ENCODE assay signal across 8 mouse cellular contexts in the genomic region with DNA sequence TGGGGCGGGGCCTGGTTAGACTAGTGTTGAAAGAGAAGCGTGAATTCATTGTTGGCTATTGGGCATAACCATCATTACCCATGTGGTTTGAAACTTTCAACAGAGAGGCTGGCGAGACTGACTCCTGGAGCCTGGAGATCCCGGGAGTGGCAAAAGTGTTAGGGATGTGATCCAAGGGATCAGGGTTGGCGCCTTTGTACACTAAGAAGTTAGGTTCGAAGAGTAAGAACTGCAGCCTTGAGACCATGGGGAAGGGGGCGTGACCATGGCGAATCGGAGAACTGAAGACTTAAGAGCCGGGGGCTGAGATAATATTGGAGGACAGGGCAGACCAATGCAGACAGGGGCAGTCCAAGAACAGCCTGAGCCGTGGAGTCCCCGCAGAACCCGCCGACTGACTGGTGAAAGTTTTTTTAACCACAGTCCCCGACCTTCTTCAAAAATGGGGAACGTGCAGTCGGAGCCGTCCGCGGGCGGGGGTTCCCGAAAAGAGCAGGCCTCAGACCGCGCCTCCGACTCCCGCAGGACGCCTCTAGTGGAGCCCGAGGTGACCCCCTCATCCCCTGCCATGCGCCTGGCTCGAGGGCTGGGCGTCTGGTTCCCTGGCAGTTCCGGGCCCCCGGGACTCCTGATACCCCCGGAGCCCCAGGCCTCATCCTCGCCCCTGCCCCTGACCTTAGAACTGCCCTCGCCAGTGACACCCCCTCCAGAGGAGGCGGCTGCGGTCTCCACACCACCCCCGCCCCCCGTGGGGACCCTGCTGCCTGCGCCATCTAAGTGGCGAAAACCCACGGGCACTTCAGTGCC. TPM values are rescaled to one million over a fixed set of nuclear protein-coding genes. Genes with fewer than 3 reads are reported as not detected.
DNase-seq lines count a peak whose midpoint lies in the region; ATAC-seq lines count a peak whose summit lies in the region.

No protein-coding gene starts in this region.

- 1% methylated on average over 43 of the region's 43 CpGs for WGBS in kidney, embryonic 15.5 days
- 1% methylated on average over 43 of the region's 43 CpGs for WGBS in forebrain, embryonic 16.5 days
- under 1% methylated on average over 43 of the region's 43 CpGs for WGBS in midbrain, embryonic 11.5 days

- peak overlapping the region; percentile 92 for H3K4me2 ChIP-seq in kidney, embryonic 15.5 days
- H3K4me2 ChIP-seq in forebrain, embryonic 16.5 days (ENCODE audit: low read length), result peak overlapping the region; percentile 84
- H3K4me2 ChIP-seq in midbrain, embryonic 11.5 days, result peak overlapping the region; percentile 83

- H3K27me3 ChIP-seq in kidney, embryonic 15.5 days, result peaks cover 43% of the 10 kb centered on the region
- H3K27me3 ChIP-seq in forebrain, embryonic 16.5 days (replicated peaks; ENCODE audit: control insufficient read depth, insufficient read depth, low read length), result peaks cover 34% of the 10 kb centered on the region
- peaks cover 34% of the 10 kb centered on the region for H3K27me3 ChIP-seq in midbrain, embryonic 11.5 days (ENCODE audit: control insufficient read depth, insufficient read depth, low read length)

- H3K9ac ChIP-seq in kidney, embryonic 15.5 days, result peak overlapping the region; percentile 49
- no peak overlapping the region; the same call in 1 of the 2 replicates for H3K9ac ChIP-seq in forebrain, embryonic 16.5 days (replicated peaks; ENCODE audit: low read depth, low read length)
- H3K9ac ChIP-seq in midbrain, embryonic 11.5 days (ENCODE audit: low read length), result peak overlapping the region; percentile 52

- ATAC-seq in kidney, embryonic 15.5 days (replicated peaks; ENCODE audit: low FRiP score), result peak; percentile 5
- ATAC-seq in forebrain, embryonic 16.5 days, result no peak
- ATAC-seq in midbrain, embryonic 11.5 days (ENCODE audit: low FRiP score), result 0 out of 2 replicates have a peak, but pooled peaks have one; percentile 17

- no peak for DNase-seq in kidney, adult 8-10 months
- peak; percentile 51 for DNase-seq in adrenal gland, postnatal 14 days
- peak; percentile 58 for DNase-seq in kidney, postnatal 10 days
- DNase-seq in midbrain, embryonic 11.5 days (ENCODE audit: low spot score, missing footprints), result peak; percentile 92
- no peak for DNase-seq in frontal cortex, adult 2 months (ENCODE audit: extremely low spot score in 1 of 2, low spot score in 1 of 2)
- DNase-seq in ovary, postnatal 14 days (ENCODE audit: low spot score), result no peak

- peak overlapping the region; percentile 93; the same call in 1 of the 2 replicates for H3K27ac ChIP-seq in kidney, embryonic 15.5 days
- H3K27ac ChIP-seq in forebrain, embryonic 16.5 days (ENCODE audit: low read length), result no peak overlapping the region
- no peak overlapping the region for H3K27ac ChIP-seq in midbrain, embryonic 11.5 days (ENCODE audit: low read depth, low read length)

- peaks cover 35% of the 10 kb centered on the region for H3K36me3 ChIP-seq in kidney, embryonic 15.5 days
- H3K36me3 ChIP-seq in forebrain, embryonic 16.5 days (ENCODE audit: control insufficient read depth, insufficient read depth), result peaks cover 22% of the 10 kb centered on the region
- peaks cover 19% of the 10 kb centered on the region for H3K36me3 ChIP-seq in midbrain, embryonic 11.5 days (ENCODE audit: control insufficient read depth, insufficient read depth, low read length)

- H3K4me1 ChIP-seq in kidney, embryonic 15.5 days, result peaks cover 51% of the 10 kb centered on the region
- H3K4me1 ChIP-seq in forebrain, embryonic 16.5 days (replicated peaks; ENCODE audit: control insufficient read depth, insufficient read depth, low read length), result peaks cover 37% of the 10 kb centered on the region
- peaks cover 39% of the 10 kb centered on the region for H3K4me1 ChIP-seq in midbrain, embryonic 11.5 days (ENCODE audit: control insufficient read depth, insufficient read depth, low read length)

- H3K4me3 ChIP-seq in kidney, embryonic 15.5 days (replicated peaks), result peak overlapping the region; percentile 76
- H3K4me3 ChIP-seq in forebrain, embryonic 16.5 days (replicated peaks; ENCODE audit: low read length), result peak overlapping the region; percentile 83
- peak overlapping the region; percentile 55 for H3K4me3 ChIP-seq in midbrain, embryonic 11.5 days (ENCODE audit: low read depth, low read length)

- no peaks in the 10 kb centered on the region for H3K9me3 ChIP-seq in kidney, embryonic 15.5 days (replicated peaks)
- no peaks in the 10 kb centered on the region for H3K9me3 ChIP-seq in forebrain, embryonic 16.5 days (ENCODE audit: control insufficient read depth, low read length)
- no peaks in the 10 kb centered on the region for H3K9me3 ChIP-seq in midbrain, embryonic 11.5 days (ENCODE audit: control insufficient read depth, low read length)

RNA-seq across cellular contexts. Expression of gene Spred3, which starts 0.7 kb away (rescaled TPM):
- 3.4 and 4.0 TPM in 2 replicates for polyA plus RNA-seq in kidney, embryonic 15.5 days (2015; fragmentation: Nextera tagmentation; extraction: Ambion mirVana)
- total RNA-seq in adrenal gland, postnatal 14 days (2021), result 6.6 and 6.9 TPM in 2 replicates
- polyA plus RNA-seq in forebrain, embryonic 16.5 days (2015; fragmentation: Nextera tagmentation; extraction: Ambion mirVana), result 6.0 and 7.5 TPM in 2 replicates
- 4.9 and 5.1 TPM in 2 replicates for polyA plus RNA-seq in midbrain, embryonic 11.5 days (2014; fragmentation: Nextera tagmentation; extraction: Ambion mirVana)
- 35.5 and 38.0 TPM in 2 replicates for polyA plus RNA-seq in frontal cortex, adult 2 months (2012; rRNA removed)

RNA-seq across cellular contexts. Expression of gene Ggn, which starts 0.9 kb away (rescaled TPM):
- polyA plus RNA-seq in kidney, embryonic 15.5 days (2015; fragmentation: Nextera tagmentation; extraction: Ambion mirVana), result 0.72 and 1.00 TPM in 2 replicates
- 1.1 and 1.2 TPM in 2 replicates for total RNA-seq in adrenal gland, postnatal 14 days (2021)
- polyA plus RNA-seq in forebrain, embryonic 16.5 days (2015; fragmentation: Nextera tagmentation; extraction: Ambion mirVana), result 0.51 and 0.75 TPM in 2 replicates
- 0.60 and 0.63 TPM in 2 replicates for polyA plus RNA-seq in midbrain, embryonic 11.5 days (2014; fragmentation: Nextera tagmentation; extraction: Ambion mirVana)
- 0.65 and 0.78 TPM in 2 replicates for polyA plus RNA-seq in frontal cortex, adult 2 months (2012; rRNA removed)

RNA-seq across cellular contexts. Expression of gene Psmd8, which starts 9.5 kb away (rescaled TPM):
- 263 and 266 TPM in 2 replicates for polyA plus RNA-seq in kidney, embryonic 15.5 days (2015; fragmentation: Nextera tagmentation; extraction: Ambion mirVana)
- 212 and 215 TPM in 2 replicates for total RNA-seq in adrenal gland, postnatal 14 days (2021)
- 267 and 277 TPM in 2 replicates for polyA plus RNA-seq in forebrain, embryonic 16.5 days (2015; fragmentation: Nextera tagmentation; extraction: Ambion mirVana)
- 322 and 332 TPM in 2 replicates for polyA plus RNA-seq in midbrain, embryonic 11.5 days (2014; fragmentation: Nextera tagmentation; extraction: Ambion mirVana)
- polyA plus RNA-seq in frontal cortex, adult 2 months (2012; rRNA removed), result 197 and 217 TPM in 2 replicates

RNA-seq across cellular contexts. Expression of gene Fam98c, which starts 14.9 kb away (rescaled TPM):
- polyA plus RNA-seq in kidney, embryonic 15.5 days (2015; fragmentation: Nextera tagmentation; extraction: Ambion mirVana), result 19.4 and 21.4 TPM in 2 replicates
- 8.0 and 15.8 TPM in 2 replicates for total RNA-seq in adrenal gland, postnatal 14 days (2021)
- polyA plus RNA-seq in forebrain, embryonic 16.5 days (2015; fragmentation: Nextera tagmentation; extraction: Ambion mirVana), result 19.8 and 21.9 TPM in 2 replicates
- 13.6 and 14.8 TPM in 2 replicates for polyA plus RNA-seq in midbrain, embryonic 11.5 days (2014; fragmentation: Nextera tagmentation; extraction: Ambion mirVana)
- 56.8 and 65.5 TPM in 2 replicates for polyA plus RNA-seq in frontal cortex, adult 2 months (2012; rRNA removed)

RNA-seq across cellular contexts. Expression of gene Rasgrp4, which starts 36.3 kb away (rescaled TPM):
- polyA plus RNA-seq in kidney, embryonic 15.5 days (2015; fragmentation: Nextera tagmentation; extraction: Ambion mirVana), result 0.48 and 1.2 TPM in 2 replicates
- total RNA-seq in adrenal gland, postnatal 14 days (2021), result 1.8 and 2.2 TPM in 2 replicates
- 0.57 and 1.0 TPM in 2 replicates for polyA plus RNA-seq in forebrain, embryonic 16.5 days (2015; fragmentation: Nextera tagmentation; extraction: Ambion mirVana)
- polyA plus RNA-seq in midbrain, embryonic 11.5 days (2014; fragmentation: Nextera tagmentation; extraction: Ambion mirVana), result 0.28 and 0.48 TPM in 2 replicates
- 2.5 and 2.6 TPM in 2 replicates for polyA plus RNA-seq in frontal cortex, adult 2 months (2012; rRNA removed)

Comparison
In these comparisons a context has a peak if more than half of its experiments do, and no peak if none do; other contexts are left out.
1. DNase-seq: peak in adrenal gland, postnatal 14 days (single experiment), kidney, postnatal 10 days (single experiment) and midbrain, embryonic 11.5 days (single experiment); none in kidney, adult 8-10 months (0 of 2), frontal cortex, adult 2 months (0 of 2) and ovary, postnatal 14 days (single experiment).
2. Peak in every context shown above with its lines, with median percentiles within 50 percentile points of each other: H3K4me2 ChIP-seq and H3K4me3 ChIP-seq.